Mouse (Mus musculus) monocyte, adult 59 days (primary cell): Measurements from ENCODE around the gene Ncor1. TPM values are rescaled to one million over a fixed set of nuclear protein-coding genes. Genes with fewer than 3 reads are reported as not detected.

ENCODE experiments used
- total RNA-seq, 2 experiments: library from RNA; stranded (reverse); gene quantifications; one replicate each; pipeline ENCODE4 v1.2.4; 2023

The Ncor1 gene
- total RNA-seq, result 100 to 1,000 TPM; 334 to 355 TPM

DNA sequence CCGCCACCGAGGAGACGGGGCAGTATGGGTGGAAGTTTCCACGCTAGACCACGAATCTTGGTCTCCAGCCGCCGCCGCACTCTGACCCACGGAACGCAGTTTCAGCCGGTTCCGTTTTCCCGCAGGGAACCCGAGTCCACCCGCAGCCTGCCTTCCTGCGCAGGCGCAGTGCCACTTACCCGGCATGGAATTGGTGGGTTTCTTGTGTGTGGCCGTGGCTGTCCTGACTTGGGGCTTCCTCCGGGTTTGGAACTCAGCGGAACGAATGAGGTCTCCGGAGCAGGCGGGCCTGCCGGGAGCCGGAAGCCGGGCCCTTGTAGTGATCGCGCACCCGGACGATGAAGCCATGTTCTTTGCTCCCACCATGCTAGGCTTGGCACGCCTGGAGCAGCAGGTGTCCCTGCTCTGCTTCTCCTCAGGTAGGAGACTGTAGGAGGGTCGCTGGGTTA, at the start of gene Ncor1, which contains the start of gene Pigl:
Gene Ncor1 (minus strand): TSS at position 266 of the 449 bp plus-strand sequence.
Gene Pigl (plus strand): TSS at position 185 of the 449 bp plus-strand sequence.

GRCm38 (mm10) chr11:62280675-62281600, 177.4 kb downstream of the Ncor1 start, which contains the start of the genes Zswim7 and Ttc19:
Gene Zswim7 (minus strand): TSS chr11:62281375.
Gene Ttc19 (plus strand): TSS chr11:62281473.

Other genes starting within 250 kb of the Ncor1 start
- 10 to 100 TPM; 17.4 to 18.6 TPM for gene Adora2b, start 209.6 kb downstream of the Ncor1 start, total RNA-seq
- 1 to 10 TPM; 7.2 to 9.3 TPM for gene Zswim7, start 177.2 kb downstream of the Ncor1 start, total RNA-seq
- 10 to 100 TPM; 18.5 to 21.6 TPM for gene Ttc19, start 177.1 kb downstream of the Ncor1 start, total RNA-seq
- 1 to 10 TPM; 7.7 to 8.0 TPM for gene Pigl, start 81 bp downstream of the Ncor1 start, total RNA-seq
- 1 to 10 TPM; 3.1 to 7.6 TPM for gene Cenpv, start 80.7 kb upstream of the Ncor1 start, total RNA-seq
- gene Ubb, start 92.6 kb upstream of the Ncor1 start, total RNA-seq, result 1,000 to 10,000 TPM; 1,257 to 1,613 TPM
- gene Trpv2, start 115.9 kb upstream of the Ncor1 start, total RNA-seq, result 10 to 100 TPM; 65.2 to 68.1 TPM
- 1 to 10 TPM; 4.0 to 5.0 TPM for gene Lrrc75a, start 190.0 kb upstream of the Ncor1 start, total RNA-seq
- gene Mmgt2, start 190.1 kb upstream of the Ncor1 start, total RNA-seq, result 10 to 100 TPM; 19.5 to 19.7 TPM